20 mouse cellular contexts compared by ENCODE assay signal in genomic region chr2:154642712-154643385, GRCm38 (mm10). TPM values are rescaled to one million over a fixed set of nuclear protein-coding genes. Genes with fewer than 3 reads are reported as not detected.
DNase-seq lines count a peak whose midpoint lies in the region; ATAC-seq and TF ChIP-seq lines count a peak whose summit lies in the region.
"Had no signal": no experiment of that assay in that cellular context is flagged by ENCODE, and none has a peak within 500 bp of the region (broad histone marks: within the 10 kb centered on the region; RNA-seq: fewer than 3 reads in every experiment).

No protein-coding gene starts in this region.

- no peak overlapping the region for H3K4me3 ChIP-seq in kidney, embryonic 16.5 days (ENCODE audit: low read length)
- H3K4me3 ChIP-seq in lung, postnatal 0 days (ENCODE audit: low read depth, low read length): no peak overlapping the region
- no peak overlapping the region for H3K4me3 ChIP-seq in intestine, embryonic 16.5 days (ENCODE audit: low read length)
- no peak overlapping the region for H3K4me3 ChIP-seq in stomach, postnatal 0 days (ENCODE audit: low read depth, low read length)
- H3K4me3 ChIP-seq: heart, embryonic 13.5 days; hindbrain, embryonic 10.5 days; midbrain, embryonic 10.5 days; neural tube, embryonic 13.5 days had no signal

- no peak for DNase-seq in kidney, postnatal 10 days
- no peak for DNase-seq in lung, postnatal 0 days (ENCODE audit: low spot score)
- DNase-seq in lung, postnatal 25 days (ENCODE audit: low spot score): no peak
- no peak for DNase-seq in stomach, postnatal 0 days (ENCODE audit: low spot score)
- no peak for DNase-seq in gastrocnemius, postnatal 36 days
- DNase-seq in testis, postnatal 10 days (ENCODE audit: low spot score): no peak
- DNase-seq: cerebellum, postnatal 25 days; gastrocnemius, postnatal 10 days; kidney, adult 9 months; thymus, postnatal 36 days had no signal

- no peak overlapping the region for H3K9ac ChIP-seq in kidney, embryonic 16.5 days (replicated peaks; ENCODE audit: low read length)
- H3K9ac ChIP-seq in lung, postnatal 0 days (replicated peaks; ENCODE audit: low read depth): no peak overlapping the region
- H3K9ac ChIP-seq in intestine, embryonic 16.5 days (ENCODE audit: low read depth, low read length): no peak overlapping the region
- H3K9ac ChIP-seq in stomach, postnatal 0 days (ENCODE audit: low read length): no peak overlapping the region
- H3K9ac ChIP-seq: heart, embryonic 13.5 days; neural tube, embryonic 13.5 days had no signal

- peak overlapping the region; percentile 89 for H3K27ac ChIP-seq in kidney, embryonic 16.5 days (ENCODE audit: low read length)
- no peak overlapping the region; the same call in 1 of the 2 replicates for H3K27ac ChIP-seq in lung, postnatal 0 days (ENCODE audit: low read length)
- no peak overlapping the region for H3K27ac ChIP-seq in intestine, embryonic 16.5 days (ENCODE audit: low read length)
- H3K27ac ChIP-seq in stomach, postnatal 0 days (replicated peaks): no peak overlapping the region
- H3K27ac ChIP-seq: heart, embryonic 13.5 days; hindbrain, embryonic 10.5 days; midbrain, embryonic 10.5 days; neural tube, embryonic 13.5 days had no signal

- H3K36me3 ChIP-seq in kidney, embryonic 16.5 days (ENCODE audit: insufficient read depth, low read length): peaks cover 23% of the 10 kb centered on the region
- H3K36me3 ChIP-seq in lung, postnatal 0 days (ENCODE audit: insufficient read depth, low read length): peaks cover 7% of the 10 kb centered on the region; the same call in 1 of the 2 replicates
- H3K36me3 ChIP-seq in intestine, embryonic 16.5 days (ENCODE audit: control insufficient read depth, insufficient read depth, low read length): peaks cover 6% of the 10 kb centered on the region
- peaks cover 6% of the 10 kb centered on the region; the same call in 1 of the 2 replicates for H3K36me3 ChIP-seq in stomach, postnatal 0 days (ENCODE audit: control insufficient read depth, insufficient read depth, low read length)

- no peaks in the 10 kb centered on the region for H3K27me3 ChIP-seq in kidney, embryonic 16.5 days (ENCODE audit: insufficient read depth, low read length)
- no peaks in the 10 kb centered on the region for H3K27me3 ChIP-seq in lung, postnatal 0 days (replicated peaks; ENCODE audit: insufficient read depth, low read length)
- H3K27me3 ChIP-seq in intestine, embryonic 16.5 days (replicated peaks; ENCODE audit: control insufficient read depth, insufficient read depth, low read length): no peaks in the 10 kb centered on the region
- no peaks in the 10 kb centered on the region for H3K27me3 ChIP-seq in stomach, postnatal 0 days (ENCODE audit: control insufficient read depth, insufficient read depth, low read length)
- H3K27me3 ChIP-seq: heart, embryonic 13.5 days; neural tube, embryonic 13.5 days had no signal

- no peak overlapping the region for H3K4me2 ChIP-seq in kidney, embryonic 16.5 days (replicated peaks; ENCODE audit: low read depth, low read length)
- H3K4me2 ChIP-seq in lung, postnatal 0 days (replicated peaks; ENCODE audit: low read depth, low read length): no peak overlapping the region
- H3K4me2 ChIP-seq in intestine, embryonic 16.5 days (ENCODE audit: low read depth, low read length): no peak overlapping the region
- H3K4me2 ChIP-seq in stomach, postnatal 0 days (replicated peaks; ENCODE audit: low read depth): no peak overlapping the region
- H3K4me2 ChIP-seq: heart, embryonic 13.5 days; neural tube, embryonic 13.5 days had no signal

- WGBS in kidney, embryonic 16.5 days: 70% methylated on average over 6 of the region's 6 CpGs
- 72% methylated on average over 6 of the region's 6 CpGs for WGBS in lung, postnatal 0 days
- WGBS in intestine, embryonic 16.5 days: 70% methylated on average over 6 of the region's 6 CpGs
- 67% methylated on average over 6 of the region's 6 CpGs for WGBS in stomach, postnatal 0 days

- peak; percentile 28 for TF ChIP-seq CTCF in lung, postnatal 0 days (IDR thresholded peaks at IDR 0.05)
- TF ChIP-seq CTCF in stomach, postnatal 0 days (IDR thresholded peaks at IDR 0.05; ENCODE audit: low read depth): peak; percentile 35

- intact Hi-C loops in gastrocnemius, postnatal 36 days (cut with DNase I): no loop called here

- ATAC-seq in kidney, embryonic 16.5 days (ENCODE audit: low FRiP score, low TSS enrichment): 0 out of 2 replicates have a peak, but pooled peaks have one; percentile 1
- no peak for ATAC-seq in lung, postnatal 0 days
- ATAC-seq in intestine, embryonic 16.5 days: peak; percentile 34
- ATAC-seq in stomach, postnatal 0 days (ENCODE audit: low FRiP score, low TSS enrichment): no peak

- H3K4me1 ChIP-seq in kidney, embryonic 16.5 days (ENCODE audit: insufficient read depth, low read length): no peaks in the 10 kb centered on the region
- no peaks in the 10 kb centered on the region for H3K4me1 ChIP-seq in lung, postnatal 0 days (ENCODE audit: insufficient read depth, low read depth, low read length)
- H3K4me1 ChIP-seq in intestine, embryonic 16.5 days (ENCODE audit: control insufficient read depth, insufficient read depth, low read length): no peaks in the 10 kb centered on the region
- no peaks in the 10 kb centered on the region for H3K4me1 ChIP-seq in stomach, postnatal 0 days (replicated peaks; ENCODE audit: control insufficient read depth, insufficient read depth)
- H3K4me1 ChIP-seq: neural tube, embryonic 13.5 days had no signal

- no peak for TF ChIP-seq EP300 in lung, postnatal 0 days (IDR thresholded peaks at IDR 0.05)
- no peak for TF ChIP-seq EP300 in stomach, postnatal 0 days (optimal IDR thresholded peaks at IDR 0.05)

- H3K9me3 ChIP-seq in kidney, embryonic 16.5 days (ENCODE audit: low read length): 0 out of 2 replicates have a peak, but pooled peaks cover 5% of the 10 kb centered on the region
- H3K9me3 ChIP-seq in lung, postnatal 0 days (ENCODE audit: low read length): peaks cover 3% of the 10 kb centered on the region; the same call in 1 of the 2 replicates
- H3K9me3 ChIP-seq in intestine, embryonic 16.5 days (ENCODE audit: control insufficient read depth, low read length): 0 out of 2 replicates have a peak, but pooled peaks cover 3% of the 10 kb centered on the region
- H3K9me3 ChIP-seq in stomach, postnatal 0 days (ENCODE audit: control insufficient read depth, low read length): no peaks in the 10 kb centered on the region
- H3K9me3 ChIP-seq: neural tube, embryonic 13.5 days had no signal

RNA-seq across cellular contexts. Expression of gene Chmp4b, which starts 8.7 kb away (rescaled TPM):
- polyA plus RNA-seq in kidney, embryonic 16.5 days (2015; fragmentation: Nextera tagmentation; extraction: Ambion mirVana): 18.0 and 20.7 TPM in 2 replicates
- polyA plus RNA-seq in lung, postnatal 0 days (2015; fragmentation: Nextera tagmentation; extraction: Ambion mirVana): 33.1 and 33.7 TPM in 2 replicates
- polyA plus RNA-seq in intestine, embryonic 16.5 days (2015; fragmentation: Nextera tagmentation; extraction: Ambion mirVana): 23.6 and 28.7 TPM in 2 replicates
- 37.3 and 42.7 TPM in 2 replicates for polyA plus RNA-seq in stomach, postnatal 0 days (2015; fragmentation: Nextera tagmentation; extraction: Ambion mirVana)
- total RNA-seq in gastrocnemius, postnatal 36 days (2021): 100 to 1,000 TPM; 102 to 107 TPM

RNA-seq across cellular contexts. Expression of gene 4930519P11Rik, which starts 29.6 kb away (rescaled TPM):
- 0.40 TPM in 1 of 2 replicates, not detected in the other for polyA plus RNA-seq in kidney, embryonic 16.5 days (2015; fragmentation: Nextera tagmentation; extraction: Ambion mirVana)
- polyA plus RNA-seq in lung, postnatal 0 days (2015; fragmentation: Nextera tagmentation; extraction: Ambion mirVana): 0.40 and 0.61 TPM in 2 replicates
- polyA plus RNA-seq in intestine, embryonic 16.5 days (2015; fragmentation: Nextera tagmentation; extraction: Ambion mirVana): not detected in 2 replicates
- 0.22 and 0.28 TPM in 2 replicates for polyA plus RNA-seq in stomach, postnatal 0 days (2015; fragmentation: Nextera tagmentation; extraction: Ambion mirVana)
- total RNA-seq in gastrocnemius, postnatal 36 days (2021): not detected
- total RNA-seq: gastrocnemius, postnatal 10 days; layer of hippocampus, postnatal 14 days; left cerebral cortex, postnatal 36 days; monocyte, adult 5-6 weeks had no signal
- polyA plus RNA-seq: embryonic facial prominence, embryonic 11.5 days; heart, embryonic 13.5 days; hindbrain, embryonic 10.5 days; midbrain, embryonic 10.5 days had no signal

RNA-seq across cellular contexts. Expression of gene Zfp341, which starts 29.8 kb away (rescaled TPM):
- polyA plus RNA-seq in kidney, embryonic 16.5 days (2015; fragmentation: Nextera tagmentation; extraction: Ambion mirVana): 1.2 and 1.3 TPM in 2 replicates
- 0.76 and 1.0 TPM in 2 replicates for polyA plus RNA-seq in lung, postnatal 0 days (2015; fragmentation: Nextera tagmentation; extraction: Ambion mirVana)
- polyA plus RNA-seq in intestine, embryonic 16.5 days (2015; fragmentation: Nextera tagmentation; extraction: Ambion mirVana): 0.53 and 0.55 TPM in 2 replicates
- polyA plus RNA-seq in stomach, postnatal 0 days (2015; fragmentation: Nextera tagmentation; extraction: Ambion mirVana): 0.27 and 0.45 TPM in 2 replicates
- 1 to 10 TPM; 2.2 to 2.3 TPM for total RNA-seq in gastrocnemius, postnatal 36 days (2021)

RNA-seq across cellular contexts. Expression of gene Pxmp4, which starts 39.3 kb away (rescaled TPM):
- 31.8 and 32.9 TPM in 2 replicates for polyA plus RNA-seq in kidney, embryonic 16.5 days (2015; fragmentation: Nextera tagmentation; extraction: Ambion mirVana)
- polyA plus RNA-seq in lung, postnatal 0 days (2015; fragmentation: Nextera tagmentation; extraction: Ambion mirVana): 29.0 and 33.5 TPM in 2 replicates
- 41.2 and 41.9 TPM in 2 replicates for polyA plus RNA-seq in intestine, embryonic 16.5 days (2015; fragmentation: Nextera tagmentation; extraction: Ambion mirVana)
- 49.7 and 52.8 TPM in 2 replicates for polyA plus RNA-seq in stomach, postnatal 0 days (2015; fragmentation: Nextera tagmentation; extraction: Ambion mirVana)
- total RNA-seq in gastrocnemius, postnatal 36 days (2021): 10 to 100 TPM; 10.8 to 11.8 TPM

Comparison
In these comparisons a context has a peak if more than half of its experiments do, and no peak if none do; other contexts are left out.
1. ATAC-seq: peak in kidney, embryonic 16.5 days (single experiment) and intestine, embryonic 16.5 days (single experiment); none in lung, postnatal 0 days (single experiment) and stomach, postnatal 0 days (single experiment).